Mouse (Mus musculus): ENCODE measurements around the gene Pex5.

Pex5 gene

DNA sequence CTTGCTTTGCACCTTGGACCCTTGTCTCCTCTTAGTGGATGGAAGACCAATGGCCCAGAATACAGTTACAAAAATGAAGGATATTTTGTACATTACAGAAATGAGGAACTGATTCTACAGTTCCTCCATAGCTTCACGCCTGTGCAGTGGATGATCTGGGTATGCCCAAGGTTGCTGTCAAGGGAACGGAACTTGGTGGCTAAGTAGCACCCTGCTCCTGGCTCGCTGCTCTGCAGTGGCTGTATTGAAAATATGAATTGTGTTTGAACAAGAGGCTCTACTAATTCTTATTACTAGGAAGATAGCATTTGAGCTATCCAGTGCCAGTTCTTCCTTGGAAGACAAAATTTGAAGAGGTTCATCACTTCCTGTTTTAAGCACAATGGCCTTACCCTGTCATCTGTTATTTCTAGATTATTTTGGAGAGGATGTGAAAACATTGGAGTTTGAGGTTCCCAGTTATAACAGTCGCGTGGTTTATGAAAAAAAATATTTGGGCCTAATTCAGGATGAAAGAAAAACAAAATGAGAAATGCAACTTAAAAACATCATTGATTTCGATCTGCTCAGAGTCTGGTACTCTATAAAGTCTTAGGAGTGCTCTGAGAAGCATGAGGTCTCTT, 41.2 kb downstream of the Pex5 start:
- no peak for DNase-seq (ENCODE audit: extremely low read depth, low read depth, low spot score)

GRCm38 (mm10) chr6:124364328-124364727, 50.5 kb downstream of the Pex5 start:
- DNase-seq (ENCODE audit: extremely low read depth, low read depth, low spot score), result no peak

GRCm38 (mm10) chr6:124360549-124360948, 54.3 kb downstream of the Pex5 start:
- DNase-seq (ENCODE audit: extremely low read depth, low read depth, low spot score), result no peak

DNA sequence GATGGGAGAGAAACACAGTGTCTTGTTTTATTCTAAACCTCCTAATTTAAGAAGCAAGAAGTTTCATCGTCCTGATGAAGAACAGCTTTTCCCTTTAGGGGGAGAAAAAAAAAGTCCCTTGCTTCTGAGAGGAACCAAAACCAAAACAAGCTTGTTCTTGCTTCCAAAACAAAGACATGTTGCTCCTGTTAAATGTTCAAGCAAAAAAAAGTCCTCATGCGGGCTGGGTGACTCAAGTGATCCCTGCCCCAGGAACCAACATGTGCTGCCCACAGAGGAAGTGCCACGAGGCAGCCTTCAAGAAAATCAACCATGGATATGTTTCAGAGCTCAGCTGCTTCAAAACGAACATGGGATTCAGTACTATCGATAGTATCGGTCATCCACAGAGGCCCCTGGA, 55.9 kb downstream of the Pex5 start:
- no peak for DNase-seq (ENCODE audit: extremely low read depth, low read depth, low spot score)

DNA sequence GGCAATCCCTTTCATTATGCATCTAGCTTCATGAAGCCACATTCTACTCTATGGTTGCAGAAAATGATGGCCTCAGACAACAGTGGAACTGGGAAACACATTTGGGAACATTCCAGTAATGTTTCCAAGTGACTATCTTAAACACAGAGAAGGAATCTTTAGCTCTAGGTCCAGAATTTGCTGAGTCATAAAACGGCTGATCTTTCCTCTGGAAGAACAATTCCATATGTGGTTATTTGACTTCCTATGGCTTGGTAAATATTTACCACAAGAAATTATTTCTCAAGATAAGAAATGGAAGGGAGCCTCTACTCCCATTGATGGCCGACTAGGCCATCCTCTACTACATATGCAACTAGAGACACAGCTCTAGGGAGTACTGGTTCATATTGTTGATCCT, 61.6 kb downstream of the Pex5 start:
- no peak for DNase-seq (ENCODE audit: extremely low read depth, low read depth, low spot score)
